Mouse (Mus musculus) heart, postnatal 0 days (tissue): ENCODE measurements around the gene Cyp2d11. TPM values are rescaled to one million over a fixed set of nuclear protein-coding genes. Genes with fewer than 3 reads are reported as not detected.

Source experiments
- ATAC-seq: fragments of 200-750 bp; cut with Nextera tagmentation; 2 replicates; pipeline ENCODE4 v1.8.0; 2017; ENCODE audit warnings: low read depth, moderate number of reproducible peaks, moderate library complexity; ENCODE audit not compliant: insufficient read depth
- DNase-seq: peaks from one replicate; pipeline ENCODE4 v3.0.0-alpha.2; 2016; ENCODE audit warnings: low spot score
- H3K27ac ChIP-seq: fragments of 300-500 bp; sonication (generic); 2 replicates; pipeline ENCODE4 v1.5.1; 2014; ENCODE audit warnings: low read depth, mild to moderate bottlenecking
- H3K27me3 ChIP-seq: fragments of 300-500 bp; sonication (generic); 2 replicates; pipeline ENCODE4 v1.6.1; 2014; ENCODE audit warnings: low read length, mixed read lengths; ENCODE audit not compliant: control insufficient read depth, insufficient read depth
- H3K36me3 ChIP-seq: fragments of 300-500 bp; sonication (generic); replicated peaks from 2 replicates; pipeline ENCODE4 v1.6.1; 2014; ENCODE audit warnings: low read length, mixed read lengths; ENCODE audit not compliant: control insufficient read depth, insufficient read depth
- H3K4me1 ChIP-seq: fragments of 300-500 bp; sonication (generic); 2 replicates; pipeline ENCODE4 v1.6.1; 2014; ENCODE audit warnings: antibody characterized with exemption; ENCODE audit not compliant: control insufficient read depth, insufficient read depth
- H3K4me2 ChIP-seq: fragments of 300-500 bp; sonication (generic); 2 replicates; pipeline ENCODE4 v1.6.1; 2014; ENCODE audit warnings: low read depth, mild to moderate bottlenecking, low read length, moderate library complexity
- H3K4me3 ChIP-seq: fragments of 300-500 bp; sonication (generic); 2 replicates; pipeline ENCODE4 v1.5.1; 2014; ENCODE audit warnings: low read depth, low read length
- H3K9ac ChIP-seq: fragments of 300-500 bp; sonication (generic); replicated peaks from 2 replicates; pipeline ENCODE4 v1.6.1; 2014; ENCODE audit warnings: low read depth, low read length, mixed read lengths
- H3K9me3 ChIP-seq: fragments of 300-500 bp; sonication (generic); replicated peaks from 2 replicates; pipeline ENCODE4 v1.6.1; 2016; ENCODE audit warnings: low read length; ENCODE audit not compliant: control insufficient read depth
- CTCF ChIP-seq: IDR thresholded peaks from 2 replicates; pipeline ENCODE4 v1.5.1; 2016; ENCODE audit warnings: antibody characterized with exemption, control low read depth, low read depth
- EP300 ChIP-seq: IDR thresholded peaks from 2 replicates; pipeline ENCODE4 v1.6.1; 2016; ENCODE audit warnings: antibody characterized with exemption, low read depth
- WGBS: fragments of 180-500 bp; shearing (Covaris S2); extraction: QIAGEN DNeasy Blood & Tissue Kit; methylation state at CpG from one replicate; pipeline ENCODE4 v1.1.7; 2014; 5-methylcytosine and 5-hydroxymethylcytosine counted together
- microRNA-seq: library from miRNA; unstranded; fragments of <30 nt; microRNA quantifications from one replicate; pipeline ENCODE4, GENCODE M21; 2016
- polyA plus RNA-seq: library from polyadenylated mRNA; unstranded; fragments of >200 nt; fragmentation: Nextera tagmentation; extraction: Ambion mirVana; gene quantifications from 2 replicates; pipeline ENCODE4 v1.2.1, GENCODE M21; 2015
- total RNA-seq: library from RNA; depleted of rRNA; stranded (reverse); fragments of >200 nt; gene quantifications from 2 replicates; pipeline ENCODE4 v1.2.3, GENCODE M21; 2014; ENCODE audit warnings: low replicate concordance; rRNA removed

Gene Cyp2d11
- total and polyA plus RNA-seq, 2 experiments from 2014 or later: not detected

DNA sequence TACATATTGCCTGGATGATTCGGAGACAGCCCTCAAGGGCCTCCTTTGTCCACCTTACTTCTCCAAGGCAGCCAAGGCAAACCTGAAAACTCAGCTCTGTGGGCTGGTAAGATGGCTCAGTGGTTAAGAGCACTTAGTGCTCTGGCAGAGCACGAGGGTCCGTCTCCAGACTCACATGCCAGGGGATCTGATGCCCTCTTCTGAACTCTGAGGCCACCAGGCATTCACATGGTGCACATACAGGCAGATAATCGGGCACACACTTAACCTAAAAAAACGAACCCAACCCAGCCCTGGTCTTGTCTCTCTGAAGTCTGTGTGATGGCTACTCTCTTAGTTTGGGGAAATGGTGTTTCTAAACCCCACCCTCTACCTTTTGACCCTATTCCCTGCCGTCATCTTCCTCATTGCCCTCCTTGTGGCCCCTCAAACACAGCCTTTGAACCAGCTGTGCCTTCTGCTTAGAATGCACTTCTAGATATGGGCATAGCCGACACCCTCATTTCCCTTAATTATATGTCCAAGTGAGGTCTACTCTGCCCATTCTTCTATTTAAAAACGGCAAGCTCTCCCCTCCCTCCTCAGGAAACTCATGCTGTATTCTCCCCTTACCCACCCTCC is 54.1 kb downstream of the Cyp2d11 start:
- Histone ChIP-seq H3K4me3 (no peak overlapping the region), H3K27me3 (no peaks in the 10 kb centered on the region), H3K4me1 (peaks cover 29% of the 10 kb centered on the region), H3K4me2 (no peak overlapping the region), H3K9me3 (no peaks in the 10 kb centered on the region), H3K27ac (no peak overlapping the region), H3K36me3 (peaks cover 23% of the 10 kb centered on the region), H3K9ac (no peak overlapping the region)
- TF ChIP-seq CTCF: no peak
- no peak for TF ChIP-seq EP300
- DNase-seq (no peak), ATAC-seq (no peak)
- WGBS: 69% methylated on average over 8 of the region's 8 CpGs

Small RNA genes lying within 50 kb of the gene (microRNA-seq; reads per million reads assigned to microRNA genes)
- not detected for gene Gm25990
- gene Gm27331: not detected
- gene Mir7684: not detected

Other genes starting within 250 kb of the Cyp2d11 start
- gene Srebf2, start 246.8 kb downstream of the Cyp2d11 start, total RNA-seq: 86.3 and 90.3 TPM in 2 replicates
- gene Srebf2, start 246.8 kb downstream of the Cyp2d11 start, polyA plus RNA-seq: 58.0 and 68.3 TPM in 2 replicates
- gene Shisa8, start 181.2 kb downstream of the Cyp2d11 start, total RNA-seq: 0.19 and 7.5 TPM in 2 replicates
- 0.07 and 0.23 TPM in 2 replicates for gene Shisa8, start 181.2 kb downstream of the Cyp2d11 start, polyA plus RNA-seq
- gene Tnfrsf13c, start 169.7 kb downstream of the Cyp2d11 start, total RNA-seq: 1.5 TPM in 1 of 2 replicates, not detected in the other
- not detected in 2 replicates for gene Tnfrsf13c, start 169.7 kb downstream of the Cyp2d11 start, polyA plus RNA-seq
- gene Cenpm, start 149.3 kb downstream of the Cyp2d11 start, total RNA-seq: 16.7 and 25.7 TPM in 2 replicates
- 22.5 and 25.6 TPM in 2 replicates for gene Cenpm, start 149.3 kb downstream of the Cyp2d11 start, polyA plus RNA-seq
- not detected in 2 replicates for gene 1500009C09Rik, start 141.6 kb downstream of the Cyp2d11 start, total RNA-seq
- gene 1500009C09Rik, start 141.6 kb downstream of the Cyp2d11 start, polyA plus RNA-seq: not detected in 2 replicates
- 1.4 and 4.4 TPM in 2 replicates for gene Sept3, start 119.1 kb downstream of the Cyp2d11 start, total RNA-seq
- 1.4 and 1.5 TPM in 2 replicates for gene Sept3, start 119.1 kb downstream of the Cyp2d11 start, polyA plus RNA-seq
- not detected in 2 replicates for gene Wbp2nl, start 95.1 kb downstream of the Cyp2d11 start, total RNA-seq
- gene Wbp2nl, start 95.1 kb downstream of the Cyp2d11 start, polyA plus RNA-seq: not detected in 2 replicates
- gene Naga, start 55.1 kb downstream of the Cyp2d11 start, total RNA-seq: 45.2 and 74.0 TPM in 2 replicates
- gene Naga, start 55.1 kb downstream of the Cyp2d11 start, polyA plus RNA-seq: 35.4 and 37.5 TPM in 2 replicates
- gene Pheta2, start 55.1 kb downstream of the Cyp2d11 start, total RNA-seq: 1.4 and 2.5 TPM in 2 replicates
- gene Pheta2, start 55.1 kb downstream of the Cyp2d11 start, polyA plus RNA-seq: 3.6 and 3.9 TPM in 2 replicates
- gene Smdt1, start 55.1 kb downstream of the Cyp2d11 start, total RNA-seq: 342 and 440 TPM in 2 replicates
- 431 and 450 TPM in 2 replicates for gene Smdt1, start 55.1 kb downstream of the Cyp2d11 start, polyA plus RNA-seq
- 397 and 531 TPM in 2 replicates for gene Ndufa6, start 39.7 kb downstream of the Cyp2d11 start, total RNA-seq
- gene Ndufa6, start 39.7 kb downstream of the Cyp2d11 start, polyA plus RNA-seq: 1,167 and 1,291 TPM in 2 replicates
- 14.8 and 16.8 TPM in 2 replicates for gene Cyp2d22, start 13.8 kb downstream of the Cyp2d11 start, total RNA-seq
- gene Cyp2d22, start 13.8 kb downstream of the Cyp2d11 start, polyA plus RNA-seq: 10.1 and 10.6 TPM in 2 replicates
- 1.2 TPM in 1 of 2 replicates, not detected in the other for gene Cyp2d10, start 13.2 kb upstream of the Cyp2d11 start, total RNA-seq
- gene Cyp2d10, start 13.2 kb upstream of the Cyp2d11 start, polyA plus RNA-seq: not detected in 2 replicates
- gene Cyp2d9, start 39.4 kb upstream of the Cyp2d11 start, total RNA-seq: not detected in 2 replicates
- 0.07 TPM in 1 of 2 replicates, not detected in the other for gene Cyp2d9, start 39.4 kb upstream of the Cyp2d11 start, polyA plus RNA-seq
- not detected in 2 replicates for gene Cyp2d12, start 161.1 kb upstream of the Cyp2d11 start, total RNA-seq
- gene Cyp2d12, start 161.1 kb upstream of the Cyp2d11 start, polyA plus RNA-seq: not detected in 2 replicates
- gene Cyp2d34, start 226.9 kb upstream of the Cyp2d11 start, total RNA-seq: not detected in 2 replicates
- gene Cyp2d34, start 226.9 kb upstream of the Cyp2d11 start, polyA plus RNA-seq: not detected in 2 replicates